Mouse (Mus musculus): Measurements from ENCODE around the gene Scnm1.
"Not testable (repeated sequence)": the region's sequence is repeated elsewhere in the genome, so short reads cannot be mapped to it uniquely, and the experiment has no call there.

Scnm1 gene

GRCm38 (mm10) chr3:95110911-95111726 is 22.7 kb downstream of the Scnm1 start, which contains the start of gene Vps72:
TSS of gene Vps72 (plus strand) at chr3:95111022.
- DNase-seq (ENCODE audit: inconsistent age in 2 of 2, low spot score in 1 of 2), result peak; percentile 92 to 98

- peak in 1 of 2 experiments; percentile 66 for DNase-seq (ENCODE audit: inconsistent age in 2 of 2, low spot score in 1 of 2)
Measured at GRCm38 (mm10) chr3:95107898-95108297, 25.9 kb downstream of the Scnm1 start.

- DNase-seq (ENCODE audit: inconsistent age in 2 of 2, low spot score in 1 of 2), result not testable (repeated sequence)
Measured at GRCm38 (mm10) chr3:95107308-95107707, 26.5 kb downstream of the Scnm1 start.

- DNase-seq (ENCODE audit: inconsistent age in 2 of 2, low spot score in 1 of 2), result peak; percentile 97 to 98
Measured at GRCm38 (mm10) chr3:95106338-95107117, 27.3 kb downstream of the Scnm1 start, which contains the start of gene Pip5k1a. TSS of gene Pip5k1a (minus strand) at chr3:95106930.

- peak in 1 of 2 experiments; percentile 64 for DNase-seq (ENCODE audit: inconsistent age in 2 of 2, low spot score in 1 of 2)
Measured at GRCm38 (mm10) chr3:95105586-95106337, 28.0 kb downstream of the Scnm1 start.

- no peak for DNase-seq (ENCODE audit: inconsistent age in 2 of 2, low spot score in 1 of 2)
Measured at GRCm38 (mm10) chr3:95105121-95105520, 28.7 kb downstream of the Scnm1 start.

GRCm38 (mm10) chr3:95100854-95101253 is 33.0 kb downstream of the Scnm1 start:
- no peak for DNase-seq (ENCODE audit: inconsistent age in 2 of 2, low spot score in 1 of 2)

GRCm38 (mm10) chr3:95088071-95088470 is 45.7 kb downstream of the Scnm1 start:
- peak in 1 of 2 experiments; percentile 37 for DNase-seq (ENCODE audit: inconsistent age in 2 of 2, low spot score in 1 of 2)

Data from adrenal gland, adult (tissue).